In genomic region chr10:41182644-41183043, GRCm38 (mm10) we compare ENCODE assay signal across 16 mouse cellular contexts.
"Had no signal": no experiment of that assay in that cellular context is flagged by ENCODE, and none has a peak within 500 bp of the region (broad histone marks: within the 10 kb centered on the region; RNA-seq: fewer than 3 reads in every experiment).

No protein-coding gene starts in this region.

- H3K4me2 ChIP-seq: lung, embryonic 15.5 days; midbrain, embryonic 11.5 days; midbrain, embryonic 13.5 days; midbrain, embryonic 15.5 days; neural tube, embryonic 12.5 days; stomach, embryonic 15.5 days had no signal

- H3K4me3 ChIP-seq: lung, embryonic 15.5 days; megakaryocyte, embryonic 14.5 days; midbrain, embryonic 13.5 days; midbrain, embryonic 15.5 days; neural tube, embryonic 12.5 days; stomach, embryonic 15.5 days had no signal

- H3K27me3 ChIP-seq: lung, embryonic 15.5 days; midbrain, embryonic 15.5 days; neural tube, embryonic 12.5 days; stomach, embryonic 15.5 days had no signal

- H3K9ac ChIP-seq: lung, embryonic 15.5 days; midbrain, embryonic 13.5 days; midbrain, embryonic 15.5 days; neural tube, embryonic 12.5 days; stomach, embryonic 15.5 days had no signal

- ATAC-seq: lung, postnatal 0 days; midbrain, embryonic 13.5 days; midbrain, embryonic 15.5 days had no signal

- H3K27ac ChIP-seq: lung, embryonic 15.5 days; macrophage; midbrain, embryonic 13.5 days; midbrain, embryonic 15.5 days; neural tube, embryonic 12.5 days; stomach, embryonic 15.5 days had no signal

- H3K4me1 ChIP-seq: lung, embryonic 15.5 days; megakaryocyte, embryonic 14.5 days; midbrain, embryonic 15.5 days; neural tube, embryonic 12.5 days; stomach, embryonic 15.5 days had no signal

- H3K36me3 ChIP-seq: lung, embryonic 15.5 days; midbrain, embryonic 15.5 days; neural tube, embryonic 12.5 days; stomach, embryonic 15.5 days had no signal

- H3K9me3 ChIP-seq: lung, embryonic 15.5 days; megakaryocyte, embryonic 14.5 days; midbrain, embryonic 13.5 days; midbrain, embryonic 15.5 days; neural tube, embryonic 12.5 days; stomach, embryonic 15.5 days had no signal

- DNase-seq: lung, adult 2 months; lung, postnatal 14 days; lung, postnatal 36 days; right cerebral cortex, postnatal 14 days; thymus, adult 18-20 months; thymus, postnatal 25 days; thymus, postnatal 4 days had no signal
